Mouse (Mus musculus) hematopoietic stem cell, adult 5-6 weeks (primary cell): Measurements from ENCODE around the gene Pomgnt2. TPM values are rescaled to one million over a fixed set of nuclear protein-coding genes. Genes with fewer than 3 reads are reported as not detected.
"Not testable (repeated sequence)": the region's sequence is repeated elsewhere in the genome, so short reads cannot be mapped to it uniquely, and the experiment has no call there.

Source experiments
- ATAC-seq, 2 experiments: fragments of 125-278 bp in 1 of 2; replicated peaks in 1 of 2; 2 replicates each; pipeline ENCODE4 v1.8.0; 2016 to 2017; ENCODE audit warnings: inconsistent platforms in 2 of 2, mild to moderate bottlenecking in 2 of 2, moderate number of reproducible peaks in 2 of 2, low read depth in 1 of 2, moderate TSS enrichment in 1 of 2; ENCODE audit not compliant: low FRiP score in 2 of 2, poor library complexity in 2 of 2, severe bottlenecking in 2 of 2, insufficient read depth in 1 of 2, low TSS enrichment in 1 of 2
- total RNA-seq: library from RNA; stranded (forward); fragments of 172-1452, 232-1000 nt; gene quantifications from 2 replicates; pipeline ENCODE4 v1.2.3, GENCODE M21; 2017

Gene Pomgnt2
- 10.9 and 17.5 TPM in 2 replicates for total RNA-seq

GRCm38 (mm10) chr9:121997010-121997409 lies at the start of gene Pomgnt2:
Pomgnt2 (minus strand) TSS chr9:121997110.
- ATAC-seq: no peak

- ATAC-seq: no peak
Measured at GRCm38 (mm10) chr9:122039848-122040247, 42.9 kb upstream of the Pomgnt2 start.

GRCm38 (mm10) chr9:122038631-122039030 lies 41.7 kb upstream of the Pomgnt2 start:
- no peak for ATAC-seq

GRCm38 (mm10) chr9:122036496-122037054 lies 39.7 kb upstream of the Pomgnt2 start:
- no peak for ATAC-seq

- ATAC-seq: no peak
Measured at GRCm38 (mm10) chr9:122035807-122036206, 38.9 kb upstream of the Pomgnt2 start.

GRCm38 (mm10) chr9:122034949-122035348 lies 38.0 kb upstream of the Pomgnt2 start:
- no peak for ATAC-seq

- no peak for ATAC-seq
Measured at GRCm38 (mm10) chr9:122032071-122032470, 35.2 kb upstream of the Pomgnt2 start.

- ATAC-seq: no peak
Measured at GRCm38 (mm10) chr9:122030706-122031105, 33.8 kb upstream of the Pomgnt2 start.

GRCm38 (mm10) chr9:122029765-122030164 lies 32.9 kb upstream of the Pomgnt2 start:
- no peak for ATAC-seq

GRCm38 (mm10) chr9:122027914-122028745 lies 31.2 kb upstream of the Pomgnt2 start:
- no peak for ATAC-seq

- ATAC-seq: no peak
Measured at GRCm38 (mm10) chr9:122027081-122027913, 30.4 kb upstream of the Pomgnt2 start.

- no peak for ATAC-seq
Measured at GRCm38 (mm10) chr9:122025855-122026590, 29.1 kb upstream of the Pomgnt2 start.

GRCm38 (mm10) chr9:122024419-122024818 lies 27.5 kb upstream of the Pomgnt2 start:
- no peak for ATAC-seq

- ATAC-seq: no peak
Measured at GRCm38 (mm10) chr9:122023873-122024272, 27.0 kb upstream of the Pomgnt2 start.

GRCm38 (mm10) chr9:122022776-122023175 lies 25.9 kb upstream of the Pomgnt2 start:
- peak; percentile 41 to 60 for ATAC-seq

- no peak for ATAC-seq
Measured at GRCm38 (mm10) chr9:122021581-122021980, 24.7 kb upstream of the Pomgnt2 start.

GRCm38 (mm10) chr9:122021171-122021570 lies 24.3 kb upstream of the Pomgnt2 start:
- ATAC-seq: not testable (repeated sequence)
